Mouse (Mus musculus) limb, embryonic 12.5 days (tissue): ENCODE measurements around the gene Ednrb. TPM values are rescaled to one million over a fixed set of nuclear protein-coding genes. Genes with fewer than 3 reads are reported as not detected.
A peak's percentile ranks its signal among the peaks of the same experiment; 100 is the strongest.

Experiments
- ATAC-seq: fragments of 200-750 bp; cut with Nextera tagmentation; 2 replicates; pipeline ENCODE4 v1.8.0; 2017; ENCODE audit warnings: low read depth, moderate TSS enrichment; ENCODE audit not compliant: insufficient number of reproducible peaks, insufficient read depth, low FRiP score, low TSS enrichment
- H3K27ac ChIP-seq: fragments of 300-500 bp; sonication (generic); 2 replicates; pipeline ENCODE4 v1.5.1; 2016; ENCODE audit warnings: mild to moderate bottlenecking, moderate library complexity
- H3K27me3 ChIP-seq: fragments of 300-500 bp; sonication (generic); 2 replicates; pipeline ENCODE4 v1.6.1; 2016; ENCODE audit warnings: mild to moderate bottlenecking, moderate library complexity
- H3K36me3 ChIP-seq: fragments of 300-500 bp; sonication (generic); 2 replicates; pipeline ENCODE4 v1.6.1; 2016; ENCODE audit warnings: mild to moderate bottlenecking, moderate library complexity
- H3K4me1 ChIP-seq: fragments of 300-500 bp; sonication (generic); replicated peaks from 2 replicates; pipeline ENCODE4 v1.6.1; 2016
- H3K4me2 ChIP-seq: fragments of 300-500 bp; sonication (generic); 2 replicates; pipeline ENCODE4 v1.6.1; 2016; ENCODE audit warnings: mild to moderate bottlenecking, moderate library complexity
- H3K4me3 ChIP-seq: fragments of 300-500 bp; sonication (generic); replicated peaks from 2 replicates; pipeline ENCODE4 v1.5.1; 2016; ENCODE audit warnings: mild to moderate bottlenecking
- H3K9ac ChIP-seq: fragments of 300-500 bp; sonication (generic); replicated peaks from 2 replicates; pipeline ENCODE4 v1.6.1; 2016; ENCODE audit warnings: mild to moderate bottlenecking, moderate library complexity
- H3K9me3 ChIP-seq: fragments of 300-500 bp; sonication (generic); 2 replicates; pipeline ENCODE4 v1.6.1; 2016; ENCODE audit warnings: mild to moderate bottlenecking, moderate library complexity
- WGBS: fragments of 180-500 bp; shearing (Covaris S2); methylation state at CpG from one replicate; pipeline ENCODE4 v1.1.7; 2016; 5-methylcytosine and 5-hydroxymethylcytosine counted together
- polyA plus RNA-seq: library from polyadenylated mRNA; unstranded; fragments of >200 nt; fragmentation: Nextera tagmentation; extraction: Ambion mirVana; gene quantifications from 2 replicates; pipeline ENCODE4 v1.2.1, GENCODE M21; 2016

Gene Ednrb
- polyA plus RNA-seq, 1 experiment from 2014 or later = 10.5 TPM

GRCm38 (mm10) chr14:103844944-103845343 lies 742 bp upstream of the Ednrb start:
- 83% methylated on average over 7 of the region's 7 CpGs for WGBS
- ATAC-seq = no peak
- H3K27me3 ChIP-seq = peaks cover 47% of the 10 kb centered on the region

DNA sequence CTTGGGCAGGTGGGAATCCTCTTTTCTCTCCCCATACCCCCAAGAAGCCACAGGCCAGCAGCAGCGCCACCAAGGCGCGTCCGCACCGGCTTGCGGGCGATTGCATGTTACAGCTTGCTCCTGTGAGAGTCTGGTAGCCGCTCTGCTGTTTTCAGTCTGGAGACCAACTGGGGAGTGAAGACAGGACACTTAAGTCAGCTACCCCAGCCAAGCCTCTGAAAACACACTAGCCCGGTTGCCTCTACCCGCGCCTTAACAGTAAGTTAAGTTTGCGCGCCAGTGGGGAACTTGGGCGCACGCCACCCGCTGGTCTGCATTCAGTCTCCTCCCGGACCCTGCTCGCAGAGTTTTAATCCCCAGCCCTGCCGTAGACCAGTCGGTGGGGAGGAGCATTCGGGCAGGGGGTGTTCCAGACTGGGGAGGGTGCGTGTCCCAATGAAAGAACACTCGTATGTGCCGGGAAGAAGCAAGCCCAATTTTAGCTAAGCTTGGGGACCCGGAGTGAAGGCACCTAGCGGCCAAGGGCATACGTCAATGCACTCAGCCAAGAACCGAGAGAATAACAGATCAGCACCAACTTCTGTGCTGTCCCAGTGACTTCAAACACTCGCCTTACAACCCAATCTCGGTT lies 716 bp downstream of the Ednrb start:
- peak overlapping the region; percentile 95 for H3K4me2 ChIP-seq
- no peaks in the 10 kb centered on the region for H3K36me3 ChIP-seq
- H3K9ac ChIP-seq = peak overlapping the region; percentile 45
- peaks cover 47% of the 10 kb centered on the region for H3K27me3 ChIP-seq
- no peaks in the 10 kb centered on the region for H3K9me3 ChIP-seq
- H3K4me1 ChIP-seq = peaks cover 12% of the 10 kb centered on the region; the same call in 1 of the 2 replicates
- under 1% methylated on average over 30 of the region's 30 CpGs for WGBS
- H3K27ac ChIP-seq = no peak overlapping the region
- peak; percentile 71; the same call in 1 of the 2 replicates for ATAC-seq
- H3K4me3 ChIP-seq = peak overlapping the region; percentile 47

More at GRCm38 (mm10) chr14:103844944-103845343, 742 bp upstream of the Ednrb start:
- Histone ChIP-seq H3K4me1 (peaks cover 12% of the 10 kb centered on the region; the same call in 1 of the 2 replicates), H3K4me3 (no peak overlapping the region), H3K9ac (no peak overlapping the region), H3K27ac (no peak overlapping the region), H3K36me3 (no peaks in the 10 kb centered on the region), H3K4me2 (no peak overlapping the region), H3K9me3 (no peaks in the 10 kb centered on the region)

DNA sequence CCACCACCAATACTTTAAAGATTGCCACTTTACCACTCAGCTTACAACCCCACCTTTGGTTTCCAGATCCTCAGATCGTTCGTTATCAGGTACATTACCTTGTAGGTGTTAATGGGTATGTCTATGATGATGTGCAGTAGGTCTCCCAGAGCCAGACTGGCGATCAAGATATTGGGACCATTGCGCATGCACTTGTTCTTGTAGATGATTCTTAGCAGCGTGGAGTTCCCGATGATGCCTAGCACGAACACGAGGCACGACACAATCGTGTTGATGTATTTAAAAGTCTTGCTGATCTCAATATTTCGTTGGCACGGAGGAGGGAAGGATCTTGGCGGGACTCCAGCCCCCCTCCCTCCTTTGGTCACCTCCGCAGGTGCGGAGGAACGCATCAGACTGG lies 1.3 kb downstream of the Ednrb start:
- peak overlapping the region; percentile 47 for H3K4me3 ChIP-seq
- no peak overlapping the region for H3K9ac ChIP-seq
- H3K9me3 ChIP-seq = no peaks in the 10 kb centered on the region
- H3K27me3 ChIP-seq = peaks cover 47% of the 10 kb centered on the region
- no peaks in the 10 kb centered on the region for H3K36me3 ChIP-seq
- H3K4me1 ChIP-seq = peaks cover 12% of the 10 kb centered on the region; the same call in 1 of the 2 replicates
- ATAC-seq = no peak
- H3K27ac ChIP-seq = no peak overlapping the region
- peak overlapping the region; percentile 95 for H3K4me2 ChIP-seq
- 12% methylated on average over 16 of the region's 16 CpGs for WGBS

- WGBS = 88% methylated on average over 2 of the region's 2 CpGs
- H3K4me1 ChIP-seq = peaks cover 12% of the 10 kb centered on the region; the same call in 1 of the 2 replicates
- H3K27ac ChIP-seq = no peak overlapping the region
- no peak overlapping the region for H3K4me3 ChIP-seq
- H3K9ac ChIP-seq = no peak overlapping the region
- ATAC-seq = no peak
- no peaks in the 10 kb centered on the region for H3K36me3 ChIP-seq
- no peaks in the 10 kb centered on the region for H3K9me3 ChIP-seq
- H3K4me2 ChIP-seq = no peak overlapping the region
- peaks cover 44% of the 10 kb centered on the region for H3K27me3 ChIP-seq
Observed at GRCm38 (mm10) chr14:103840436-103840835, 3.8 kb downstream of the Ednrb start.

DNA sequence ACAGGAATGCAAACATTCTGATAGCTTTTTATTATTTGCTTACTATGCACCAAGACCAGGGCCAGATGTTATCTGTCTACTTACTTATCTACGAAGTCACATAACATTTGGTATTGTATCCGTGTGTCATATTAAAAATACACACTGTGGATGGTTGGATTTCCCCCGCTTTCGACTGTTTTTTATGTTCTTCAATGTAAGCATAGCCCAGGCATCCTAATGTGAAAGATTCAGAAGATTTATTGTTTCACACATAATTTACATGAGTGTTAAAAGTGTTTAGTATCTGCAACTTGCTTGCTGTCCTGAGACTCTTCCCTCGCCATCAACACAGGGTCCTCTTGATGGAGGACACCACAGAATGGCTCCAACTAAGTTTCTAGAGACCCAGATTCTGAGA lies 5.3 kb downstream of the Ednrb start:
- Histone ChIP-seq H3K9me3 (no peaks in the 10 kb centered on the region), H3K36me3 (no peaks in the 10 kb centered on the region), H3K4me2 (no peak overlapping the region), H3K9ac (no peak overlapping the region), H3K27me3 (peaks cover 29% of the 10 kb centered on the region), H3K4me1 (peaks cover 6% of the 10 kb centered on the region; the same call in 1 of the 2 replicates), H3K27ac (no peak overlapping the region), H3K4me3 (no peak overlapping the region)
- WGBS = 90% methylated on average over 5 of the region's 5 CpGs
- ATAC-seq = no peak

- Histone ChIP-seq H3K27me3 (no peaks in the 10 kb centered on the region), H3K4me2 (no peak overlapping the region), H3K36me3 (no peaks in the 10 kb centered on the region), H3K9ac (no peak overlapping the region), H3K9me3 (no peaks in the 10 kb centered on the region), H3K4me3 (no peak overlapping the region), H3K27ac (no peak overlapping the region), H3K4me1 (no peaks in the 10 kb centered on the region)
- WGBS = 39% methylated on average over 7 of the region's 7 CpGs
- ATAC-seq = no peak
Observed at GRCm38 (mm10) chr14:103834589-103834988, 9.6 kb downstream of the Ednrb start.

GRCm38 (mm10) chr14:103834147-103834546 lies 10.1 kb downstream of the Ednrb start:
- Histone ChIP-seq H3K4me3 (no peak overlapping the region), H3K4me1 (no peaks in the 10 kb centered on the region), H3K9me3 (no peaks in the 10 kb centered on the region), H3K4me2 (no peak overlapping the region), H3K36me3 (no peaks in the 10 kb centered on the region), H3K27me3 (no peaks in the 10 kb centered on the region), H3K9ac (no peak overlapping the region), H3K27ac (no peak overlapping the region)
- no peak for ATAC-seq
- WGBS = 70% methylated on average over 3 of the region's 3 CpGs

DNA sequence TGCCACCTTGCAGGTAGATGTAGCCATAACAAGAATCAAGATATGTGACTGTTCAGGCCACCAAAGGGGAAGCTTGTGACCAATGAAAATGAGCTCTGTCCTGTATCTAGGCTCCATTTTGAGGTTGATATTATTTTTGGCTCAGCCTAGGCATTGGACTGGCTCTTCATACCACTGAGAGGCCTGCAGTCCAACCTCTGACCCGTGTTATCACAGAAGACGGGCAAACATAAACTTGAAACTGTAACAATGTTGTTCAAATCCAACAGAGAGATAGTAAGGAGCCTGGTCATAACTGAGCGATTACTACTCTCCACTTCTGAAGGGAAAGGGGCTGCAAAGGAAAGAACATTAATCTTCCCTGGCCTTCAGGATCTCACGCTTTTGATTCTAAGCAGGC lies 11.7 kb downstream of the Ednrb start:
- Histone ChIP-seq H3K27me3 (no peaks in the 10 kb centered on the region), H3K9ac (no peak overlapping the region), H3K4me3 (no peak overlapping the region), H3K9me3 (no peaks in the 10 kb centered on the region), H3K4me1 (no peaks in the 10 kb centered on the region), H3K4me2 (no peak overlapping the region), H3K36me3 (no peaks in the 10 kb centered on the region), H3K27ac (no peak overlapping the region)
- ATAC-seq = no peak
- WGBS = 78% methylated on average over 4 of the region's 4 CpGs

GRCm38 (mm10) chr14:103831007-103831406 lies 13.2 kb downstream of the Ednrb start:
- Histone ChIP-seq H3K9me3 (no peaks in the 10 kb centered on the region), H3K27me3 (no peaks in the 10 kb centered on the region), H3K36me3 (no peaks in the 10 kb centered on the region), H3K27ac (no peak overlapping the region), H3K4me1 (no peaks in the 10 kb centered on the region), H3K4me3 (no peak overlapping the region), H3K4me2 (no peak overlapping the region), H3K9ac (no peak overlapping the region)
- 0 out of 2 replicates have a peak, but pooled peaks have one; percentile 31 for ATAC-seq
- WGBS = 76% methylated on average over 5 of the region's 5 CpGs

- Histone ChIP-seq H3K27me3 (no peaks in the 10 kb centered on the region), H3K4me1 (peaks cover 20% of the 10 kb centered on the region), H3K4me3 (no peak overlapping the region), H3K9me3 (no peaks in the 10 kb centered on the region), H3K4me2 (no peak overlapping the region), H3K9ac (no peak overlapping the region), H3K36me3 (no peaks in the 10 kb centered on the region), H3K27ac (no peak overlapping the region)
- ATAC-seq = no peak
- WGBS = 89% methylated on average over 9 of the region's 9 CpGs
Observed at GRCm38 (mm10) chr14:103826343-103826742, 17.9 kb downstream of the Ednrb start.

- no peaks in the 10 kb centered on the region for H3K9me3 ChIP-seq
Observed at GRCm38 (mm10) chr14:103825934-103826333, 18.3 kb downstream of the Ednrb start.

GRCm38 (mm10) chr14:103823501-103823900 lies 20.7 kb downstream of the Ednrb start:
- no peak for ATAC-seq
- Histone ChIP-seq H3K4me2 (peak overlapping the region; percentile 23), H3K9me3 (no peaks in the 10 kb centered on the region), H3K4me1 (peaks cover 20% of the 10 kb centered on the region), H3K36me3 (no peaks in the 10 kb centered on the region), H3K4me3 (no peak overlapping the region), H3K27ac (no peak overlapping the region), H3K9ac (no peak overlapping the region), H3K27me3 (0 out of 2 replicates have a peak, but pooled peaks cover 3% of the 10 kb centered on the region)
- 2% methylated on average over 7 of the region's 7 CpGs for WGBS

More at GRCm38 (mm10) chr14:103825934-103826333, 18.3 kb downstream of the Ednrb start:
- H3K27ac ChIP-seq = no peak overlapping the region
- ATAC-seq = no peak
- peaks cover 20% of the 10 kb centered on the region for H3K4me1 ChIP-seq
- H3K9ac ChIP-seq = no peak overlapping the region
- 96% methylated on average over 5 of the region's 5 CpGs for WGBS
- H3K27me3 ChIP-seq = no peaks in the 10 kb centered on the region
- H3K4me2 ChIP-seq = no peak overlapping the region
- H3K36me3 ChIP-seq = no peaks in the 10 kb centered on the region
- no peak overlapping the region for H3K4me3 ChIP-seq
